Mouse (Mus musculus) lung, postnatal 0 days (tissue): Measurements from ENCODE around the gene Dgkb.

Experiments
- CTCF ChIP-seq: IDR thresholded peaks from 2 replicates; pipeline ENCODE4 v1.5.1; 2016; ENCODE audit warnings: antibody characterized with exemption, mild to moderate bottlenecking
- EP300 ChIP-seq: IDR thresholded peaks from 2 replicates; pipeline ENCODE4 v1.6.1; 2016; ENCODE audit warnings: antibody characterized with exemption, mild to moderate bottlenecking, control low read depth

DNA sequence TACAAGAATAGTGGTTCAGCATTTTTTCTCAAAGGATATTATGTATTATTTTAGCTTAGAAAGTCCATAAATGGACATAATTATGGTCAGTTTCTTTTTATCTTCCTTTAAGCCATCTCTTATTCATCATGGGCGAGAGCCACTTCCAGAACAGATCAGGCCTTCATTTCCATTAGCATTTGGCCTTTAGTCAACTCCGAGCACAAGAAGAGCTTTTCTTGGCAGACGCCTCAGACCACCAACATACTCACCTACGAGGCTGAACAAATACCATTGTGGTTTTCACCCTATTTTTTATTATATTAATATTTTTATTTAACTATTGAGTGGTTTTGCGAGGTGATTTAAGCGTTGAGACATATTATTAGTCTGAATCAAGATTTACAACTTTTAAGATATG lies 759.6 kb downstream of the Dgkb start:
- TF ChIP-seq CTCF (no peak), EP300 (no peak)
